Mouse (Mus musculus) neural tube, embryonic 13.5 days (tissue): ENCODE results near the gene Rem1. TPM values are rescaled to one million over a fixed set of nuclear protein-coding genes. Genes with fewer than 3 reads are reported as not detected.
A peak's percentile ranks its signal among the peaks of the same experiment; 100 is the strongest.
"Not testable (repeated sequence)": the region's sequence is repeated elsewhere in the genome, so short reads cannot be mapped to it uniquely, and the experiment has no call there.

Experiments used
- ATAC-seq: fragments of 200-750 bp; cut with Nextera tagmentation; 2 replicates; pipeline ENCODE4 v1.8.0; 2017; ENCODE audit warnings: low read depth, mild to moderate bottlenecking, moderate TSS enrichment, moderate library complexity
- H3K27ac ChIP-seq: fragments of 300-500 bp; sonication (generic); replicated peaks from 2 replicates; pipeline ENCODE4 v1.5.1; 2015; ENCODE audit warnings: moderate library complexity, mild to moderate bottlenecking, inconsistent platforms
- H3K27me3 ChIP-seq: fragments of 300-500 bp; sonication (generic); 2 replicates; pipeline ENCODE4 v1.6.1; 2015; ENCODE audit warnings: mild to moderate bottlenecking, inconsistent platforms
- H3K36me3 ChIP-seq: fragments of 300-500 bp; sonication (generic); 2 replicates; pipeline ENCODE4 v1.6.1; 2015; ENCODE audit warnings: mild to moderate bottlenecking, inconsistent platforms
- H3K4me1 ChIP-seq: fragments of 300-500 bp; sonication (generic); replicated peaks from 2 replicates; pipeline ENCODE4 v1.6.1; 2015; ENCODE audit warnings: inconsistent platforms
- H3K4me2 ChIP-seq: fragments of 300-500 bp; sonication (generic); 2 replicates; pipeline ENCODE4 v1.6.1; 2015; ENCODE audit warnings: inconsistent platforms, mild to moderate bottlenecking, moderate library complexity
- H3K4me3 ChIP-seq: fragments of 300-500 bp; sonication (generic); 2 replicates; pipeline ENCODE4 v1.5.1; 2015; ENCODE audit warnings: mild to moderate bottlenecking, inconsistent platforms
- H3K9ac ChIP-seq: fragments of 300-500 bp; sonication (generic); 2 replicates; pipeline ENCODE4 v1.6.1; 2015; ENCODE audit warnings: moderate library complexity, mild to moderate bottlenecking, inconsistent platforms
- H3K9me3 ChIP-seq: fragments of 300-500 bp; sonication (generic); 2 replicates; pipeline ENCODE4 v1.6.1; 2016; ENCODE audit warnings: inconsistent platforms
- WGBS: fragments of 180-500 bp; shearing (Covaris S2); methylation state at CpG from one replicate; pipeline ENCODE4 v1.1.7; 2015; 5-methylcytosine and 5-hydroxymethylcytosine counted together
- polyA plus RNA-seq: library from polyadenylated mRNA; unstranded; fragments of >200 nt; fragmentation: Nextera tagmentation; extraction: Ambion mirVana; gene quantifications from 2 replicates; pipeline ENCODE4 v1.2.1, GENCODE M21; 2015

The Rem1 gene
- polyA plus RNA-seq, 1 experiment from 2014 or later, result 0.32 TPM

DNA sequence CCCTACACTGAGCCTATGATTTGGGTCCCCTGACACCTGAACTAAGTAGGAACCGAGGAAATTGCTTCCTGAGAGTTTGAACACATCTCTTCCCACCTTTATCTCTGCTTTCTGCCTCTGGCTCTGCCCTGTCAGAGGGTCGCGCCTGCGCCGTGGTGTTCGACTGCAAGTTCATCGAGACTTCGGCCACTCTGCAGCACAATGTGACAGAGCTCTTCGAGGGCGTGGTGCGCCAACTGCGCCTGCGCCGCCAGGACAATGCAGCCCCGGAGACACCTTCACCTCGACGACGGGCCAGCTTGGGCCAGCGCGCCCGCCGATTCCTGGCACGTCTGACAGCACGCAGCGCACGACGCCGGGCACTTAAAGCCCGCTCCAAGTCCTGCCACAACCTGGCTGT lies 7.6 kb downstream of the Rem1 start:
- H3K9ac ChIP-seq, result no peak overlapping the region

DNA sequence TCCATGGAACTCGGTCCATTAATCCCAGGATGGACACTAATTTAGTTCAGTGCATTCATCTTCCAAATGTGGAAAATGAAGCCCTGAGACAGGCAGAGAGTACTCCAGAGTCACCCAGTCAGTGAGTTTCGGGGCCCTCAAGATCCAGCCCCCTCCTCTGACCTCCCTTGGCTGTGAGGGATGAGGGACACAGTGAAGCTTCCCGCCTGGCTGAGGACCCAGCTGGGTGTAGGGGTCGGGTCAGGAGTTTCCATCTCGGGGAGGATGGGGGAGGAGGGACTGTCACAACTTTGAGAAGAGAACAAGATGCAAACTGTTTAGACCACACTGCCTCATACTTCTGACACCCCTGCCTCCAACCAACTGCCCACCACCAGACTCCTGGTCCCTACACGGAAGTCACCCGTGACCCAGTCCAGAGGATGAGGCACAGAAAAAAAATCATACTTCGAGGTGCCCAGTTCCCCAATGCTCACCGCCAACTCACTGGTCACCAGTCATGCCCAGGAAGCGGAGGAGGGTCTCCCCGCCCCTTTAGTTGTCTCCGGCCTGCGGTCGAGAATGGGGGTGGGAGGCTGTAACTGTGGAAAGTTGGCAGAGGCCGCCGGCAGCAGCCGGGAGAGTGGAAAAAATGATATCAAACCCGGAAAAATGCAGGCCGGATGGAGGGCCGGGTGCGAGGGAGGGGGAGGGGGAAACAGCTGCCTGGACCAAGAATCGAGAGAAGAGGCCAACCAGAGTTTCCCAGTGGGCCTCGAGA lies 9.7 kb downstream of the Rem1 start:
- no peak overlapping the region for H3K4me2 ChIP-seq
- no peak overlapping the region for H3K4me3 ChIP-seq
- H3K9ac ChIP-seq, result no peak overlapping the region
- H3K36me3 ChIP-seq, result no peaks in the 10 kb centered on the region
- WGBS, result 78% methylated on average over 23 of the region's 23 CpGs
- H3K9me3 ChIP-seq, result no peaks in the 10 kb centered on the region
- no peak for ATAC-seq
- H3K4me1 ChIP-seq, result peaks cover 13% of the 10 kb centered on the region
- no peak overlapping the region for H3K27ac ChIP-seq
- no peaks in the 10 kb centered on the region for H3K27me3 ChIP-seq

More for the DNA sequence above, 7.6 kb downstream of the Rem1 start:
- Histone ChIP-seq H3K9me3 (no peaks in the 10 kb centered on the region), H3K27me3 (peaks cover 8% of the 10 kb centered on the region; the same call in 1 of the 2 replicates), H3K4me1 (peaks cover 5% of the 10 kb centered on the region), H3K36me3 (no peaks in the 10 kb centered on the region), H3K4me2 (no peak overlapping the region), H3K4me3 (no peak overlapping the region), H3K27ac (no peak overlapping the region)
- no peak for ATAC-seq
- 82% methylated on average over 29 of the region's 29 CpGs for WGBS

DNA sequence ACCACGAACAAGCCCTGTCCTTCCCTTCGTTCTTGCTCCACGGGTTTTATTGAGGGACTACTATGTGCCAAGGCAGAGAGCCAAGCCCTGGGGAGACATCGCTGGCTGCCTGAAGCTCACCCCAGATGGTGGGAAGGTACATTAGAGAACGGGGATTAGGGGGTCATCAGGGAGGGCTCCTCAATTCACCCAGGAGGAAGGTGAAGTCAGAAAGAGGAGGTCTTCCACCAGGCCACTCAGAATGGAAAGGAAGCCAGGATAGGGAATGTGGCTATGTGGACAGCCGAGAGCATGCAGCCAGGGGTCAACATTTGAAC lies 10.2 kb downstream of the Rem1 start:
- no peak for ATAC-seq
- no peak overlapping the region for H3K4me2 ChIP-seq
- peaks cover 13% of the 10 kb centered on the region for H3K4me1 ChIP-seq
- no peaks in the 10 kb centered on the region for H3K36me3 ChIP-seq
- no peak overlapping the region for H3K9ac ChIP-seq
- H3K4me3 ChIP-seq, result no peak overlapping the region
- WGBS, result 77% methylated on average over 6 of the region's 6 CpGs
- H3K27ac ChIP-seq, result no peak overlapping the region
- no peaks in the 10 kb centered on the region for H3K27me3 ChIP-seq
- no peaks in the 10 kb centered on the region for H3K9me3 ChIP-seq

DNA sequence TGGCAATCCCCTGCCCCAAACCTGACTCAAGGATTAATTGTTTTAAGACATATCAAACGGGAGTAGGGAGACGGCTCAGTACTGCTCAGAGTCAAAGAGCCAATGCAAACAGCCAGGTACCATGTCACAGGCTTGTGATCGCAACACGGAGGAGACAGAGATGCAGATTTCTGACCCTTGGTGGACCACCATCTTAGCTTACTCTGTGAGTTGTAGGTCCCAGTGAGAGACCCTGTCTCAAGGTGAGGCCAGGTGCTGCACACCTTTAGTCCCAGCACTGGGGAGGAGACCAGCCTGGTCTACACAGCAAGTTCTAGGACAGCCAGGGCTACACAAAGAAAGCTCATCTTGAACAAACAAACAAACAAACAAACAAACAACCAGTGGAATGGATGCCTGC lies 10.6 kb downstream of the Rem1 start:
- Histone ChIP-seq H3K4me1 (peaks cover 13% of the 10 kb centered on the region), H3K9me3 (no peaks in the 10 kb centered on the region), H3K4me2 (no peak overlapping the region), H3K4me3 (no peak overlapping the region), H3K27ac (no peak overlapping the region), H3K9ac (no peak overlapping the region), H3K36me3 (no peaks in the 10 kb centered on the region), H3K27me3 (no peaks in the 10 kb centered on the region)
- 90% methylated on average over 4 of the region's 4 CpGs for WGBS
- no peak for ATAC-seq

DNA sequence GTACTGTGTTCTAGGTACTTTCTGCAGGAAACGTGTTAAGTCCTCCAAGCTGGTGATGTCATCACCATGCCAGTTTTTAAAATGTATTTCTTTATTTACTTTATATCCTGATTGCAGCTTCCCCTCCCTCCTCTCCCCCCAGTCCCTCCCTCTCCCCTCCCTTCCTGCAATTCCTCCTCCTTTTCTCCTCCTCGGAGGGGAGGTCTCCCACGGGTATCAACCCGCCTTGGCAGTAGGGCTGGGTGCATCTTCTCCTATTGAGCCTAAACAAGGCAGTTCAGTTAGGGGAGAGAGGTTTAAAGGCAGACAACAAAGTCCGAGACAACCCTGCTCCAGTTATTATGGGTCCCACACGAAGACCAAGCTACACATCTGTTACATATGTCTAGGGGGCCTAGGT lies 12.1 kb downstream of the Rem1 start:
- H3K4me2 ChIP-seq, result no peak overlapping the region
- no peaks in the 10 kb centered on the region for H3K27me3 ChIP-seq
- no peak for ATAC-seq
- H3K9me3 ChIP-seq, result no peaks in the 10 kb centered on the region
- WGBS, result 54% methylated on average over 6 of the region's 6 CpGs
- peaks cover 13% of the 10 kb centered on the region for H3K4me1 ChIP-seq
- H3K27ac ChIP-seq, result no peak overlapping the region
- H3K4me3 ChIP-seq, result no peak overlapping the region
- H3K9ac ChIP-seq, result no peak overlapping the region
- H3K36me3 ChIP-seq, result no peaks in the 10 kb centered on the region

DNA sequence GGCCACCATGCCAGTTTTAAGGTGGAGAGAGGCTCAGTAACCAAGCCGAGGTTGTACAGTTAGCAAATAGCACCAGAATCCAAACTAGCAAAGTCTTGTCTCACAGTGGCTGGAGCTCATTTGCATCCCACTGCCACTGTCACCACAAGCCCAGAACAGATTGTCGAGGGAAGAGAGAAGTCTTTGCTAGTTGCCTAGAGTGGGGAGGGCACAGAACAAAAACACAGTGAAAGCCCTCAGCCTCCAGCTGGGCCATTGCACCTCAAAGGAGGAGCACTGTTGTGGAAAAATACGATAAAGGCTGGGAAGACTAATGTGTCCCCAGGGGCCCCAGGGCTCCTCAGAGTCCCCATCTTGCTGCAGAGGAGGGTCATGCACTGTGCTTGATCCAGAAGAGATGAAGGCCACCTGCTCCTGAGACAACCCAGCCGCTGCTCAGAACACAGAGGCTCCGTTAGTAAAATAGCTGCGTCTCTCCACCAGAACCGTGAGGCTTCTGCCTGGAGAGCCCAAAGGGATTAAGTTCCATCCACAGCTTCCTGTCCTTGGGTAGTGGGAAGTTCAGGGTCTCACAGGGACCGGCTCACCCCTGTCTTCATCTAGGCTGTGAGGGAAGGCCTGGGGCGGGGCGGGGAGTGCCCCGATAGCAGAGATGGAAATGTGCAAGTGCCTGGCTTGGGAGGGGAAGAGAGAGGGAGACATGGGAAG lies 12.8 kb downstream of the Rem1 start:
- Histone ChIP-seq H3K4me1 (peaks cover 13% of the 10 kb centered on the region), H3K36me3 (no peaks in the 10 kb centered on the region), H3K9me3 (no peaks in the 10 kb centered on the region), H3K4me2 (no peak overlapping the region), H3K27ac (peak overlapping the region; percentile 30; the same call in 1 of the 2 replicates), H3K27me3 (no peaks in the 10 kb centered on the region), H3K9ac (no peak overlapping the region; the same call in 1 of the 2 replicates), H3K4me3 (no peak overlapping the region)
- 16% methylated on average over 11 of the region's 11 CpGs for WGBS
- ATAC-seq, result 0 out of 2 replicates have a peak, but pooled peaks have one; percentile 36

DNA sequence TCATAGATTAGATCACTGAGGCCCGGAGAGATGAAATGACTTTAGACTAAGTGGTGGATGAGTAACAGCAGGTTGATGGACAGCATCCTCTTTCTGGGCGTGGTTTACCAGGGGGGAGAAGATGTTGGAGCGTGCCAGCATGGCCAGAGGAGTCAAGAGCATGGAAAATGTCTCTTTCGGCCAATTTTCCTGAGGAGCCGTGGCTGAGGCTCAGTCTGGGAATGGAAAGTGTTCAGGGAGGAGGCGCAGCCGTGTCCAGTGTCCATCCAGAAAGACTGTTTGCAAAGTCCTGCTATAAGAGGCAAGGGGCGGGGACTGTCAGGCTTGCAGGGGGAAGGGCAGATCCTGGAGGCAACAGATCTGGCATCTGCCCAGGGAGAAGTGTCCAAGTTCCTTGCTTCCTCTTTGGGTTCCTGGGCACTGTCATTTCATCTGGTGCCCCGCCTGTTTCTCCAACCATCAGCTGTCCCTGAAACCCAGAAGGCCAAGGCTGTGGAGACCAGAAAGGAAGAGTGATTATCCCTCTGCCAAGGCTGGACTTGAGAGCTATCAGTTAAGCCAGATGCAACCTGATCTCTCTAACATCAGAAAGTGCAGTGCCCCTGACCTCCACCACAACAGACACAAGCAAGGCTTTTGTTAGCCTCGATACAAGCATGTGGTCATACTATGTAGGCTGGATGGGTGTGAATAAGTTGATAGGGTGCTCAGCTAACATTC lies 26.3 kb downstream of the Rem1 start:
- H3K4me2 ChIP-seq, result no peak overlapping the region
- no peak overlapping the region for H3K4me3 ChIP-seq
- WGBS, result 81% methylated on average over 10 of the region's 10 CpGs
- H3K36me3 ChIP-seq, result no peaks in the 10 kb centered on the region
- 0 out of 2 replicates have a peak overlapping the region, but pooled peaks have one; percentile 61 for H3K27ac ChIP-seq
- peaks cover 21% of the 10 kb centered on the region for H3K4me1 ChIP-seq
- no peaks in the 10 kb centered on the region for H3K9me3 ChIP-seq
- H3K9ac ChIP-seq, result no peak overlapping the region
- H3K27me3 ChIP-seq, result no peaks in the 10 kb centered on the region
- no peak for ATAC-seq

DNA sequence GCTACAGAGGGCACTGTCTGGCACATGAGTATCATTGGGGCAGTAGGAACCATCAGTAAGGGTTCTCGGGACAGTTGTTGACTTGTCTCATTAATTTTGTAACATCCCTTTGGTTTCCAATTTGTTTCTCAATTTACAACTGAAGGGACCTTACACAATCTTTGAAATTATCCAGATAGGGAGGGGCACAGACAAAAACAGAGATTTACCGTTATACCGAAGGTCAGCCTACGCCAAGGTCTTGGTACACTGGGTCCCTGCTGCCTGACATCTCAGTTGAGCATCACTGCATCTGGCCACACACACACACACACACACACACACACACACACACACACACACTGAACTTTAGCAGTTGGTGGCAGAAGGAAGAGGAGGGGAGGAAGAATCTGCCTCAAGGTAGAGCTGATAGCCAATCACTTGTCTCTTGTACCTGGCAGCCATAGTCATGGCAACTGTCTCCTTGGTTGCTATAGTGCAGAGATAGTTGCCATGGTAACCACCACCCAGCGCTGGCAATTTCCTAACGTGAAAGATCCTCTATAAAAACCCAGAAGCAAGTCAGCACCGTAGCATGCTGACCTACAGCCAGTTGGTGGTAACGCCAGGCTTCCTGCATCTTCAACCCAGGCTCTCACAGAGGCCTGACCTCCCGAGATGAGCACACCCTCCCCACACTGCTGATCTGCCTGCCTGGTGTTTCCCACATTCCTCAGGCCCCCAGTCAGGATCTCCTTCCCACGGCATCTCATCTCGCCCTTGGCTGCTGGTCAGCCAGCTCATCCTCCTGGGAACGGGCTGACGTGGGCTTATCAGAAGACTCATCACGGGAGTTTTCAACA lies 27.3 kb downstream of the Rem1 start:
- no peak overlapping the region for H3K4me3 ChIP-seq
- H3K9me3 ChIP-seq, result no peaks in the 10 kb centered on the region
- peaks cover 21% of the 10 kb centered on the region for H3K4me1 ChIP-seq
- no peaks in the 10 kb centered on the region for H3K36me3 ChIP-seq
- peak overlapping the region; percentile 78 for H3K27ac ChIP-seq
- ATAC-seq, result peak; percentile 92
- H3K9ac ChIP-seq, result no peak overlapping the region
- 45% methylated on average over 14 of the region's 14 CpGs for WGBS
- no peaks in the 10 kb centered on the region for H3K27me3 ChIP-seq
- peak overlapping the region; percentile 35 for H3K4me2 ChIP-seq

DNA sequence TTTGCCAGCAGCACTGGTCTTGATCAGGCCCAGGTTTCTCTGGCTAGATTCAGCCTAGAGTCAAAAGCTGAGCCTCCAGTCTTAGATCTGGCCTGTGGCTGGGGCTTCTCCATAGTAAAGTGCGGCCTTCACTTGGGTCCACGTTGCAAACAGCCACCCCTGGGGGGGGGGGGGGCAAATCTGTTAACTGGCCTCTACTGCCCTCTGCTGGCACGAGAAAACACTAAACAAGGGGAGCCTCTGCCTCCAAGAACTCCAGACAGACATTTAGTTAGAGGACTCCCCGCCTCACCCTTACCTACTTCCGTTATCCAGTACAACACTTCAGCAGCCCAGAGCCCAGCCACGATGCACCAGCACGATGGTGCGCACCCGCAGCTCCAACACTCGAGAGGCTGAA lies 30.6 kb downstream of the Rem1 start:
- WGBS, result 64% methylated on average over 10 of the region's 10 CpGs
- ATAC-seq, result no peak

DNA sequence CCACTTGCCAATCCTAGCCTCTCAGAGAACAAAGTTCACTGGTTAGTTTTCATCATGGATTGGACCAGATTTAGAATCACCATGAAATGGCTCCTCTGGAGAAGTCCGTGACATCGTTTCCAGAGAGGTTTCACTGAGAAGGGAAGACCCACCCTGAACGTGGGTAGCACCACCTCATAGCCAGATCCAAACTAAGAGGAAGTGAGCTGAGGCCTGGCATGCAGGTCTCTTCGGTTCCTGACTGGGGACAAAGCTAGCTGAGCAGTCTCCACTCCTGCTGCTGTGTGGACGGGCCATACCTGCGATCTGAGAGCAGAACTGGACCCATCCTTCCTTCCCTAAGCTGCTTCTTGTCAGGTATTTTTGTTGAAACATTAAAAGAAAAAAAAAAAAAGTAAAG lies 34.4 kb downstream of the Rem1 start:
- no peak overlapping the region for H3K9ac ChIP-seq
- H3K4me3 ChIP-seq, result no peak overlapping the region
- no peaks in the 10 kb centered on the region for H3K4me1 ChIP-seq
- H3K27ac ChIP-seq, result no peak overlapping the region
- H3K9me3 ChIP-seq, result no peaks in the 10 kb centered on the region
- H3K36me3 ChIP-seq, result no peaks in the 10 kb centered on the region
- no peaks in the 10 kb centered on the region for H3K27me3 ChIP-seq
- 85% methylated on average over 6 of the region's 6 CpGs for WGBS
- ATAC-seq, result no peak
- H3K4me2 ChIP-seq, result no peak overlapping the region

More for the DNA sequence above, 30.6 kb downstream of the Rem1 start:
- Histone ChIP-seq H3K4me2 (no peak overlapping the region), H3K4me3 (no peak overlapping the region), H3K27me3 (no peaks in the 10 kb centered on the region), H3K4me1 (peaks cover 21% of the 10 kb centered on the region), H3K36me3 (no peaks in the 10 kb centered on the region), H3K9me3 (no peaks in the 10 kb centered on the region), H3K9ac (no peak overlapping the region), H3K27ac (no peak overlapping the region)

DNA sequence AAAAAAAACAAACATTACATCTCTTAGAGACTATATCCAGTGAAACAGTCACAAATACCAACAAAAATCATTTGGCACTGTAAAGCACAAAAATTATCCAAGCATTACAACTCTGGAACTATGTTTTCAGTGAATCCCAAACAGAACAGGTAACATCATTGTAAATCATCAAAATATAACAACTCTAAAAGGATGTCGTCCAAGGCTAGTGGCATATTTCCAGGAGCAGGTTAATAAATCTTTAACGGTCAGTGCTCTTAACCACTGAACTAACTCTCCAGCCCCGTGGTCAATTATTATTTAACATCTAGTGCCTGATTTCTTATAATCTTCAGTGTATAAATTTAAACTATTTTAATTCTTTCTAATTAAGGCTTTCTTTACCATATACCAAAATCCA lies 39.4 kb downstream of the Rem1 start:
- H3K27me3 ChIP-seq, H3K4me3 ChIP-seq, H3K9me3 ChIP-seq, H3K27ac ChIP-seq, H3K36me3 ChIP-seq, H3K9ac ChIP-seq, H3K4me2 ChIP-seq, ATAC-seq: not testable (repeated sequence)
- 76% methylated on average over 3 of the region's 3 CpGs for WGBS
- peaks cover 10% of the 10 kb centered on the region for H3K4me1 ChIP-seq
